Mouse (Mus musculus) liver, adult 2 months (tissue): ENCODE results near the gene Nlrp3.

Experiments used
- CTCF ChIP-seq: fragments of 200-500 bp; IDR thresholded peaks from 2 replicates; pipeline ENCODE4 v1.5.1; 2011; ENCODE audit warnings: low read depth, low read length, control low read depth
- POLR2A ChIP-seq: fragments of 200-500 bp; IDR thresholded peaks from 2 replicates; pipeline ENCODE4 v1.6.1; 2011; ENCODE audit warnings: low read length, control low read depth; ENCODE audit not compliant: insufficient read depth; ENCODE audit errors: extremely low read depth

DNA sequence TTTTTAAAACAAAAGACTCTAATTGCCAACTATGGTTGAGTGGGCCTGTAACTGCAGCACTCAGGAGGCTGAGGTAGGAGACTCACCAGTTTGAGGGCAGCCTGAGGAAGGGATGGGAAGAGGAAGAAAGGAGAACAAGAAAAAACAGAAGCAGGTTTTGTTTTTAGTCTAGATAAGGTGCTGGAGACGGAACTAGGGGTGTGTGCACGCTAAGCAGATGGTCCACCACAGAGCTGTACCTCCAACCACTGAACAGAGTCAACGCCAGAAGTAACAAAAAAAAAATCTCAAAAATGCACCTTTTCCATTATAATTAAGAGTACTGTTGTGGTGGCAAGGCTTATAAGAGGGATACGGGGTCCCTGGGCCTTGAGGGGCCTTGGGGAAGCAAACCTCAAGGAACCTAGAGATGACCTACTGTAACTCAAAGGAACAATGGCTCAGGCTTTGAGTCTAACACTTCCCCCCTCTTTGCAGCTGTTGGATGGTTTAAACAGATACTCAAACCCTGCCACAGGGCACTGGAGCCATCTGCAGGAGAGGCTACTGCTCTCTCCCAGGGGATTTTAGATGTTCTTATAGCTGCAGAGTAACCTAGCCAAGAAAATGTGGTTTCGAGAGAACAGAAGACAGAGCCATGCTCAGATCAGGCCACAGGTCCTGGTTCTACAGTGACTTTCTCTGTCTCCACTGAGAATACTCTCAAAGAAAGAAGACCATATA is 39.2 kb upstream of the Nlrp3 start:
- no peak for TF ChIP-seq CTCF
- no peak for TF ChIP-seq POLR2A
